Mouse (Mus musculus) limb, embryonic 11.5 days (tissue): ENCODE data around the gene Tfip11. TPM values are rescaled to one million over a fixed set of nuclear protein-coding genes. Genes with fewer than 3 reads are reported as not detected.

Experiments used
- ATAC-seq: fragments of 200-750 bp; cut with Nextera tagmentation; 2 replicates; pipeline ENCODE4 v1.8.0; 2017; ENCODE audit warnings: low read depth; ENCODE audit not compliant: insufficient number of reproducible peaks, low FRiP score, low TSS enrichment
- DNase-seq: peaks from one replicate; pipeline ENCODE4 v3.0.0-alpha.2; 2015; ENCODE audit warnings: low spot score
- H3K27ac ChIP-seq: fragments of 300-500 bp; sonication (generic); replicated peaks from 2 replicates; pipeline ENCODE4 v1.5.1; 2014; ENCODE audit warnings: low read depth, mild to moderate bottlenecking, low read length
- H3K27me3 ChIP-seq: fragments of 300-500 bp; sonication (generic); 2 replicates; pipeline ENCODE4 v1.6.1; 2014; ENCODE audit warnings: mild to moderate bottlenecking, low read length, mixed read lengths; ENCODE audit not compliant: control insufficient read depth, insufficient read depth
- H3K36me3 ChIP-seq: fragments of 300-500 bp; sonication (generic); 2 replicates; pipeline ENCODE4 v1.6.1; 2014; ENCODE audit warnings: mild to moderate bottlenecking, low read length, moderate library complexity, mixed read lengths; ENCODE audit not compliant: control insufficient read depth, insufficient read depth
- H3K4me1 ChIP-seq: fragments of 300-500 bp; sonication (generic); 2 replicates; pipeline ENCODE4 v1.6.1; 2014; ENCODE audit warnings: low read length, mixed read lengths; ENCODE audit not compliant: control insufficient read depth, insufficient read depth
- H3K4me2 ChIP-seq: fragments of 300-500 bp; sonication (generic); 2 replicates; pipeline ENCODE4 v1.6.1; 2014; ENCODE audit warnings: low read depth, mild to moderate bottlenecking, moderate library complexity; ENCODE audit not compliant: severe bottlenecking
- H3K4me3 ChIP-seq: fragments of 300-500 bp; sonication (generic); 2 replicates; pipeline ENCODE4 v1.5.1; 2014; ENCODE audit warnings: low read depth, low read length
- H3K9ac ChIP-seq: fragments of 300-500 bp; sonication (generic); 2 replicates; pipeline ENCODE4 v1.6.1; 2014; ENCODE audit warnings: mild to moderate bottlenecking, low read length
- H3K9me3 ChIP-seq: fragments of 300-500 bp; sonication (generic); 2 replicates; pipeline ENCODE4 v1.6.1; 2016; ENCODE audit warnings: low read length; ENCODE audit not compliant: control insufficient read depth
- WGBS: fragments of 180-500 bp; shearing (Covaris S2); extraction: QIAGEN DNeasy Blood & Tissue Kit; methylation state at CpG from one replicate; pipeline ENCODE4 v1.1.7; 2014; 5-methylcytosine and 5-hydroxymethylcytosine counted together
- polyA plus RNA-seq: library from polyadenylated mRNA; unstranded; fragments of >200 nt; fragmentation: Nextera tagmentation; extraction: Ambion mirVana; gene quantifications from 2 replicates; pipeline ENCODE4 v1.2.1, GENCODE M21; 2014

The Tfip11 gene
- 27.3 and 29.4 TPM in 2 replicates for polyA plus RNA-seq

- 8% methylated on average over 48 of the region's 48 CpGs for WGBS
- peak; percentile 99 for DNase-seq
- peaks cover 10% of the 10 kb centered on the region for H3K4me1 ChIP-seq
- peak within 1 kb of the TSS; percentile 98 for H3K4me3 ChIP-seq
- peak within 1 kb of the TSS; percentile 80 for H3K9ac ChIP-seq
- H3K27me3 ChIP-seq = no peaks in the 10 kb centered on the region
- H3K27ac ChIP-seq = 0 out of 2 replicates have a peak within 1 kb of the TSS, but pooled peaks have one; percentile 26
- H3K4me2 ChIP-seq = peak within 1 kb of the TSS; percentile 63
- peak; percentile 80 for ATAC-seq
- peaks cover 10% of the 10 kb centered on the region for H3K36me3 ChIP-seq
- no peaks in the 10 kb centered on the region for H3K9me3 ChIP-seq
These were observed at the start of gene Tfip11 for GRCm38 (mm10) chr5:112325546-112326445. Gene Tfip11 (plus strand): TSS chr5:112326358.

GRCm38 (mm10) chr5:112276907-112277348, 49.2 kb upstream of the Tfip11 start:
- Histone ChIP-seq H3K9ac (peak overlapping the region; percentile 76), H3K4me2 (peak overlapping the region; percentile 76), H3K27ac (peak overlapping the region; percentile 38), H3K36me3 (no peaks in the 10 kb centered on the region), H3K4me1 (no peaks in the 10 kb centered on the region), H3K4me3 (peak overlapping the region; percentile 69), H3K27me3 (no peaks in the 10 kb centered on the region), H3K9me3 (no peaks in the 10 kb centered on the region)
- WGBS = under 1% methylated on average over 24 of the region's 24 CpGs
- peak; percentile 62 for DNase-seq
- ATAC-seq = peak; percentile 13; the same call in 1 of the 2 replicates

- Histone ChIP-seq H3K27ac (no peak overlapping the region), H3K27me3 (no peaks in the 10 kb centered on the region), H3K4me1 (0 out of 2 replicates have a peak, but pooled peaks cover 4% of the 10 kb centered on the region), H3K9ac (no peak overlapping the region), H3K9me3 (no peaks in the 10 kb centered on the region), H3K4me2 (no peak overlapping the region), H3K4me3 (no peak overlapping the region), H3K36me3 (no peaks in the 10 kb centered on the region)
- WGBS = 94% methylated on average over 11 of the region's 11 CpGs
- no peak for ATAC-seq
- no peak for DNase-seq
These were observed 48.2 kb upstream of the Tfip11 start for GRCm38 (mm10) chr5:112277906-112278470.

GRCm38 (mm10) chr5:112279181-112280021, 46.8 kb upstream of the Tfip11 start:
- DNase-seq = no peak

GRCm38 (mm10) chr5:112280151-112280550, 46.0 kb upstream of the Tfip11 start:
- DNase-seq (no peak), ATAC-seq (no peak)
- 80% methylated on average over 7 of the region's 7 CpGs for whole genome bisulfite sequencing
- H3K27me3 ChIP-seq = no peaks in the 10 kb centered on the region
- no peaks in the 10 kb centered on the region for H3K36me3 ChIP-seq
- no peak overlapping the region for H3K4me3 ChIP-seq
- no peaks in the 10 kb centered on the region for H3K9me3 ChIP-seq
- H3K9ac ChIP-seq = no peak overlapping the region
- H3K4me1 ChIP-seq = 0 out of 2 replicates have a peak, but pooled peaks cover 4% of the 10 kb centered on the region
- H3K4me2 ChIP-seq = no peak overlapping the region
- no peak overlapping the region for H3K27ac ChIP-seq

More at GRCm38 (mm10) chr5:112279181-112280021, 46.8 kb upstream of the Tfip11 start:
- 89% methylated on average over 17 of the region's 17 CpGs for WGBS
- Histone ChIP-seq H3K4me1 (0 out of 2 replicates have a peak, but pooled peaks cover 4% of the 10 kb centered on the region), H3K4me2 (no peak overlapping the region), H3K27ac (no peak overlapping the region), H3K27me3 (no peaks in the 10 kb centered on the region), H3K9ac (no peak overlapping the region), H3K36me3 (no peaks in the 10 kb centered on the region), H3K9me3 (no peaks in the 10 kb centered on the region), H3K4me3 (no peak overlapping the region)
- no peak for ATAC-seq

- Histone ChIP-seq H3K9me3 (no peaks in the 10 kb centered on the region), H3K27ac (no peak overlapping the region), H3K27me3 (no peaks in the 10 kb centered on the region), H3K4me1 (0 out of 2 replicates have a peak, but pooled peaks cover 4% of the 10 kb centered on the region), H3K4me3 (no peak overlapping the region), H3K4me2 (no peak overlapping the region), H3K36me3 (no peaks in the 10 kb centered on the region), H3K9ac (no peak overlapping the region)
- WGBS = 69% methylated on average over 15 of the region's 15 CpGs
- no peak for DNase-seq
- no peak for ATAC-seq
These were observed 45.1 kb upstream of the Tfip11 start for GRCm38 (mm10) chr5:112280863-112281660.

- WGBS = 84% methylated on average over 4 of the region's 4 CpGs
- H3K36me3 ChIP-seq = no peaks in the 10 kb centered on the region
- H3K9ac ChIP-seq = no peak overlapping the region
- no peaks in the 10 kb centered on the region for H3K27me3 ChIP-seq
- no peak overlapping the region for H3K4me3 ChIP-seq
- 0 out of 2 replicates have a peak, but pooled peaks cover 4% of the 10 kb centered on the region for H3K4me1 ChIP-seq
- no peak overlapping the region for H3K4me2 ChIP-seq
- ATAC-seq (no peak), DNase-seq (no peak)
- no peaks in the 10 kb centered on the region for H3K9me3 ChIP-seq
- no peak overlapping the region for H3K27ac ChIP-seq
These were observed 44.5 kb upstream of the Tfip11 start for GRCm38 (mm10) chr5:112281676-112282075.
